Mouse (Mus musculus) activated CD4-positive, CD25-positive, alpha-beta regulatory T cell (primary cell): Measurements from ENCODE around the gene Psmd14. TPM values are rescaled to one million over a fixed set of nuclear protein-coding genes. Genes with fewer than 3 reads are reported as not detected.

Source experiments
- polyA plus RNA-seq, 2 experiments: library from polyadenylated mRNA; unstranded; fragments of 100-300 nt; shearing (Covaris generic); gene quantifications; one replicate each; pipeline ENCODE4 v1.2.1; 2017

Psmd14 gene
- polyA plus RNA-seq: 100 to 1,000 TPM; 187 to 220 TPM

GRCm38 (mm10) chr2:61711108-61712040 lies at the start of gene Psmd14:
Gene Psmd14, plus strand, starts transcription at chr2:61711694.

GRCm38 (mm10) chr2:61802656-61803251 lies 91.3 kb downstream of the Psmd14 start, which contains the start of gene Tbr1:
Gene Tbr1, plus strand, starts transcription at chr2:61802930.

Other genes starting within 250 kb of the Psmd14 start
- 100 to 1,000 TPM; 159 to 165 TPM for gene Tank, start 133.1 kb upstream of the Psmd14 start, polyA plus RNA-seq
- gene Tbr1, start 91.2 kb downstream of the Psmd14 start, polyA plus RNA-seq: under 1 TPM in 1 of 2 experiments, not detected in 1; 0.52 TPM